Mouse (Mus musculus) erythroblast, embryonic 14.5 days (primary cell): ENCODE data around the gene Fam81a. TPM values are rescaled to one million over a fixed set of nuclear protein-coding genes. Genes with fewer than 3 reads are reported as not detected.
A peak's percentile ranks its signal among the peaks of the same experiment; 100 is the strongest.

Experiments used
- H3K27me3 ChIP-seq: 2 replicates; pipeline ENCODE4 v1.6.1; 2012; ENCODE audit warnings: inconsistent platforms; ENCODE audit not compliant: control insufficient read depth
- H3K36me3 ChIP-seq: 2 replicates; pipeline ENCODE4 v1.6.1; 2012; ENCODE audit warnings: mild to moderate bottlenecking, inconsistent platforms; ENCODE audit not compliant: control insufficient read depth
- H3K4me1 ChIP-seq: 2 replicates; pipeline ENCODE4 v1.6.1; 2012; ENCODE audit warnings: inconsistent platforms; ENCODE audit not compliant: control insufficient read depth
- H3K4me3 ChIP-seq: replicated peaks from 2 replicates; pipeline ENCODE3; 2012; ENCODE audit warnings: moderate library complexity, mild to moderate bottlenecking, inconsistent platforms
- H3K9me3 ChIP-seq: 2 replicates; pipeline ENCODE4 v1.6.1; 2012; ENCODE audit warnings: low read length, inconsistent platforms, mixed read lengths; ENCODE audit not compliant: control insufficient read depth
- GATA1 ChIP-seq: IDR thresholded peaks from 2 replicates; pipeline ENCODE4 v1.6.1; 2012; ENCODE audit warnings: low read length, inconsistent platforms, mixed read lengths
- TAL1 ChIP-seq: IDR thresholded peaks from 3 replicates; pipeline ENCODE4 v1.6.1; 2012; ENCODE audit warnings: low read length, inconsistent platforms, mixed read lengths
- polyA plus RNA-seq: library from polyadenylated mRNA; stranded (reverse); fragments of >175 nt; gene quantifications from 2 replicates; pipeline ENCODE4 v1.2.3, GENCODE M21; 2012

Fam81a gene
- polyA plus RNA-seq, 1 experiment: not detected

GRCm38 (mm10) chr9:70143326-70143725 is 966 bp upstream of the Fam81a start:
- peaks cover 29% of the 10 kb centered on the region for H3K27me3 ChIP-seq
- TF ChIP-seq GATA1 (no peak), TAL1 (no peak)
- no peaks in the 10 kb centered on the region for H3K36me3 ChIP-seq

GRCm38 (mm10) chr9:70141885-70142326 is 454 bp downstream of the Fam81a start:
- Histone ChIP-seq H3K4me3 (no peak overlapping the region), H3K9me3 (no peaks in the 10 kb centered on the region), H3K4me1 (no peaks in the 10 kb centered on the region), H3K36me3 (no peaks in the 10 kb centered on the region), H3K27me3 (peaks cover 31% of the 10 kb centered on the region)
- TF ChIP-seq GATA1 (no peak), TAL1 (no peak)

More at GRCm38 (mm10) chr9:70143326-70143725, 966 bp upstream of the Fam81a start:
- H3K4me3 ChIP-seq: no peak overlapping the region
- no peaks in the 10 kb centered on the region for H3K9me3 ChIP-seq
- no peaks in the 10 kb centered on the region for H3K4me1 ChIP-seq

- H3K4me3 ChIP-seq: peak overlapping the region; percentile 32
- TF ChIP-seq GATA1 (no peak), TAL1 (no peak)
- no peaks in the 10 kb centered on the region for H3K36me3 ChIP-seq
- no peaks in the 10 kb centered on the region for H3K4me1 ChIP-seq
- H3K9me3 ChIP-seq: no peaks in the 10 kb centered on the region
- H3K27me3 ChIP-seq: peaks cover 31% of the 10 kb centered on the region
Observed at GRCm38 (mm10) chr9:70140871-70141796, 1.2 kb downstream of the Fam81a start.

GRCm38 (mm10) chr9:70140340-70140739 is 2.0 kb downstream of the Fam81a start:
- H3K9me3 ChIP-seq: no peaks in the 10 kb centered on the region
- peaks cover 31% of the 10 kb centered on the region for H3K27me3 ChIP-seq
- H3K4me1 ChIP-seq: no peaks in the 10 kb centered on the region
- H3K36me3 ChIP-seq: no peaks in the 10 kb centered on the region
- H3K4me3 ChIP-seq: no peak overlapping the region
- TF ChIP-seq TAL1: no peak
- no peak for TF ChIP-seq GATA1

- no peak overlapping the region for H3K4me3 ChIP-seq
- no peaks in the 10 kb centered on the region for H3K9me3 ChIP-seq
- no peaks in the 10 kb centered on the region for H3K36me3 ChIP-seq
- H3K27me3 ChIP-seq: peaks cover 31% of the 10 kb centered on the region
- TF ChIP-seq TAL1: no peak
- TF ChIP-seq GATA1: no peak
- H3K4me1 ChIP-seq: no peaks in the 10 kb centered on the region
Observed at GRCm38 (mm10) chr9:70139331-70139885, 3.0 kb downstream of the Fam81a start.

GRCm38 (mm10) chr9:70138511-70138910 is 3.8 kb downstream of the Fam81a start:
- TF ChIP-seq GATA1: no peak
- no peak for TF ChIP-seq TAL1
- no peaks in the 10 kb centered on the region for H3K36me3 ChIP-seq
- no peaks in the 10 kb centered on the region for H3K9me3 ChIP-seq
- no peak overlapping the region for H3K4me3 ChIP-seq
- H3K4me1 ChIP-seq: no peaks in the 10 kb centered on the region
- peaks cover 31% of the 10 kb centered on the region for H3K27me3 ChIP-seq

- Histone ChIP-seq H3K36me3 (no peaks in the 10 kb centered on the region), H3K9me3 (no peaks in the 10 kb centered on the region), H3K4me3 (no peak overlapping the region), H3K4me1 (no peaks in the 10 kb centered on the region), H3K27me3 (peaks cover 29% of the 10 kb centered on the region)
- TF ChIP-seq GATA1 (no peak), TAL1 (no peak)
Observed at GRCm38 (mm10) chr9:70137991-70138390, 4.4 kb downstream of the Fam81a start.

- H3K27me3 ChIP-seq: 0 out of 2 replicates have a peak, but pooled peaks cover 5% of the 10 kb centered on the region
- H3K4me1 ChIP-seq: no peaks in the 10 kb centered on the region
- H3K4me3 ChIP-seq: no peak overlapping the region
- no peaks in the 10 kb centered on the region for H3K36me3 ChIP-seq
- no peaks in the 10 kb centered on the region for H3K9me3 ChIP-seq
- no peak for TF ChIP-seq TAL1
- no peak for TF ChIP-seq GATA1
Observed at GRCm38 (mm10) chr9:70135186-70135585, 7.2 kb downstream of the Fam81a start.

- no peak overlapping the region for H3K4me3 ChIP-seq
- TF ChIP-seq TAL1: no peak
- no peak for TF ChIP-seq GATA1
- no peaks in the 10 kb centered on the region for H3K36me3 ChIP-seq
- H3K9me3 ChIP-seq: no peaks in the 10 kb centered on the region; the same call in 1 of the 2 replicates
- 0 out of 2 replicates have a peak, but pooled peaks cover 5% of the 10 kb centered on the region for H3K27me3 ChIP-seq
- H3K4me1 ChIP-seq: no peaks in the 10 kb centered on the region
Observed at GRCm38 (mm10) chr9:70134716-70135115, 7.6 kb downstream of the Fam81a start.
